Mouse (Mus musculus): ENCODE results near the gene Mpzl3. TPM values are rescaled to one million over a fixed set of nuclear protein-coding genes. Genes with fewer than 3 reads are reported as not detected.

The Mpzl3 gene
- 9.9 and 12.7 TPM in 2 replicates for total RNA-seq (2023)

GRCm38 (mm10) chr9:45055082-45055713, at the start of gene Mpzl3:
Gene Mpzl3, plus strand, starts transcription at chr9:45055186.

DNA sequence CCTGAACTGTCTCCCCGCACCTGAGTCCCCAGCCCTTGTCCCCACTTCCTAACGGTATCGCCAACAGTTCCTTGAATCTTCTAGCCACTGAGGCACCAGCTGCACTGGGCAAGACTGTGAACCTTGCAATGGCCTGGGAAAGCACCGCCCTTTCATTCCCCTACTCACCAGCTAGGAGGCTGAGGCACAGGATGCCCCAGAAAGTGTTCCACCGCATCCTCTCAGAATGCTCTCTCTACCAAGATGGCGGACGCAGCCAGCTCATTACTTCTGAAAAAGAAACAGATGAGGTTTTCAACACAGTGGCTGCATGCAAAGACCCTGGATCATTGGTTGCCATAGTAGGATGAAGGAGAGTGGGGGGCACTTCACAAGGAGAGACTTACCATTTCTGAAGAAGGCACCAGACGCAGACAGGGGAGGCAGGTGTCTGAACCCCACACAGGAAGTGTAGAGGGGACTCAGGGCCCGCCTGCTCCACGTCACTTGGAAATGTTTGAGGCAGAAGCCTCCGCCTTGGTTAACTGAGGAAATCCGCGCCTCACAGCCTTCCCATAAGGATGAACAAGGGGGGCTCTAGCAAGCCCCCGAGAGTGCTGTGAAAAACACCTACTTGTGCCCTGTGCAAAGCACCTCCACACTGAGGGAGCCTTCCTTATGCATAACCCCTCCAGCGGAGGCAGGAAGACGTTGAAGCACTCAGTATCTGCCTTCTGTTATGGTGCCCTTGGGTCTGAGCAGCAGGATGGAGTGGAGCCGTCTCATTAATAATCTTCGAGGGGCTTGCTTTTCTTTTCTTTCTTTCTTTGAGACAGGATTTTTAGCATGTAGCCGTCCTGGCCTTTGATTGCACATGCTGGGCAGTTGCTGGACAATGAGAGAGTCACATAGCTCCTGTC, 45.6 kb upstream of the Mpzl3 start, which contains the start of gene Cd3e:
TSS of gene Cd3e (minus strand) at position 448 of the 899 bp plus-strand sequence.

DNA sequence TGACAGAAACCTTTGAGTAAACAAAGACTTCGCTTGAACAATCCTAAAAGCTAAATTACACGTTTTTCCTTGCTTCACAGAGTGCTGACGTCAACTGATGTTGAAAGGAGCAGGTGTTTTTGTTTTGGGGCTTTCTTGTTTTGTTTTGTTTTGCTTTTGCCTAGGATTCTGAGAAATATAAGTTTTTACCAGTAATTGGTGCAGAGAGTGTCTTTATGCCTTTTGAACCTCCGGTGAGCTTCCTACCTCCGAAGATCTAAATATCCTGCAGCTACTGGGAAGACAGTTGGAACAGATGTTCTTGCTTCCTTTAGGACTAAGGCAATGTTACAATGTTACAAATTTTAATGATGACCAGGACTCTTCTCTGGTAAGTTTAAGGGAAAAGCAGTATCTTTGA, 15.5 kb upstream of the Mpzl3 start, which contains the start of gene Mpzl2:
TSS of gene Mpzl2 (plus strand) at position 301 of the 400 bp plus-strand sequence.

GRCm38 (mm10) chr9:45079011-45079410, 24.0 kb downstream of the Mpzl3 start, which contains the start of gene Jaml:
Gene Jaml, plus strand, starts transcription at chr9:45079183.

GRCm38 (mm10) chr9:45117741-45118431, 62.9 kb downstream of the Mpzl3 start, which contains the start of gene Scn2b:
Gene Scn2b, plus strand, starts transcription at chr9:45117782.

Other genes starting within 250 kb of the Mpzl3 start
- gene Kmt2a, start 173.9 kb upstream of the Mpzl3 start, total RNA-seq (2023): 42.8 and 47.7 TPM in 2 replicates
- gene Atp5l, start 134.4 kb upstream of the Mpzl3 start, total RNA-seq (2023): 155 and 185 TPM in 2 replicates
- 63.4 and 71.4 TPM in 2 replicates for gene Ube4a, start 89.6 kb upstream of the Mpzl3 start, total RNA-seq (2023)
- gene Cd3g, start 74.8 kb upstream of the Mpzl3 start, total RNA-seq (2023): 0.47 and 0.93 TPM in 2 replicates
- 100 and 121 TPM in 2 replicates for gene Cd3d, start 73.4 kb upstream of the Mpzl3 start, total RNA-seq (2023)
- not detected in 2 replicates for gene Cd3e, start 45.6 kb upstream of the Mpzl3 start, total RNA-seq (2023)
- gene Mpzl2, start 15.4 kb upstream of the Mpzl3 start, total RNA-seq (2023): 0.11 TPM in 1 of 2 replicates, not detected in the other
- 93.4 and 131 TPM in 2 replicates for gene Jaml, start 24.0 kb downstream of the Mpzl3 start, total RNA-seq (2023)
- gene Scn2b, start 62.6 kb downstream of the Mpzl3 start, total RNA-seq (2023): 1.5 and 2.0 TPM in 2 replicates
- 0.16 and 0.34 TPM in 2 replicates for gene Scn4b, start 83.2 kb downstream of the Mpzl3 start, total RNA-seq (2023)
- gene BC049352, start 126.8 kb downstream of the Mpzl3 start, total RNA-seq (2023): not detected in 2 replicates
- not detected in 2 replicates for gene Tmprss4, start 148.9 kb downstream of the Mpzl3 start, total RNA-seq (2023)
- gene Il10ra, start 214.0 kb downstream of the Mpzl3 start, total RNA-seq (2023): 98.2 and 126 TPM in 2 replicates

Data from neutrophil, adult 65 days (primary cell).